Mouse (Mus musculus): ENCODE data around the gene Ahnak2. TPM values are rescaled to one million over a fixed set of nuclear protein-coding genes. Genes with fewer than 3 reads are reported as not detected.

The Ahnak2 gene
- polyA plus RNA-seq, 1 experiment from 2014 or later = 0.13 TPM

DNA sequence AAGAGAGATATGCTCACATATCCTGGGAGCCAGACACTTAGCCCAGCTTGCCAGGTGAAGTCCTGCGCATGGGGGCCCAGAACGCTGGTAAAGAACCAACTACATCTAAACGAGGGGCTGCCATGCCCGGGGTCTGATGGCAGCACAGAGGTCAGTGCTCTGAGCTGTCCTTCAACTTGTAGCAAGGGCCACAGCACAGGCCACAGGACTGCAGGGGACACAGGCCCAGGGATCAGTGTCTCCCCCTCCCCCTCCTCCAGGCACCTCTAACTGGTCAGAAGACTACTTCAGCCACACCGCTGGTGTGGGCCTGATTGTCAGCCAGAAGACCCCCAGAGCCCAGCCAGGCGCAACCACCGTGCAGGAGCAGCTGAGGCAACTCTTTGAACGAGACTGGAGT, 34.3 kb downstream of the Ahnak2 start:
- no peak overlapping the region for H3K9ac ChIP-seq (replicated peaks; ENCODE audit: low read length)
- H3K9me3 ChIP-seq (replicated peaks; ENCODE audit: control insufficient read depth, low read length) = no peaks in the 10 kb centered on the region
- no peak for DNase-seq (ENCODE audit: low spot score)
- no peaks in the 10 kb centered on the region for H3K27me3 ChIP-seq (ENCODE audit: control insufficient read depth, insufficient read depth, low read length)
- 85% methylated on average over 8 of the region's 8 CpGs for WGBS
- no peak overlapping the region for H3K4me3 ChIP-seq (ENCODE audit: low read depth, low read length)
- no peak overlapping the region for H3K27ac ChIP-seq (replicated peaks; ENCODE audit: low read depth, low read length)
- no peaks in the 10 kb centered on the region for H3K4me1 ChIP-seq (ENCODE audit: control insufficient read depth, insufficient read depth, low read length)
- no peaks in the 10 kb centered on the region for H3K36me3 ChIP-seq (replicated peaks; ENCODE audit: control insufficient read depth, insufficient read depth, low read depth, low read length)
- ATAC-seq (replicated peaks; ENCODE audit: insufficient number of reproducible peaks, low FRiP score, low TSS enrichment, low read depth) = no peak
- no peak overlapping the region for H3K4me2 ChIP-seq (ENCODE audit: low read depth, low read length)

DNA sequence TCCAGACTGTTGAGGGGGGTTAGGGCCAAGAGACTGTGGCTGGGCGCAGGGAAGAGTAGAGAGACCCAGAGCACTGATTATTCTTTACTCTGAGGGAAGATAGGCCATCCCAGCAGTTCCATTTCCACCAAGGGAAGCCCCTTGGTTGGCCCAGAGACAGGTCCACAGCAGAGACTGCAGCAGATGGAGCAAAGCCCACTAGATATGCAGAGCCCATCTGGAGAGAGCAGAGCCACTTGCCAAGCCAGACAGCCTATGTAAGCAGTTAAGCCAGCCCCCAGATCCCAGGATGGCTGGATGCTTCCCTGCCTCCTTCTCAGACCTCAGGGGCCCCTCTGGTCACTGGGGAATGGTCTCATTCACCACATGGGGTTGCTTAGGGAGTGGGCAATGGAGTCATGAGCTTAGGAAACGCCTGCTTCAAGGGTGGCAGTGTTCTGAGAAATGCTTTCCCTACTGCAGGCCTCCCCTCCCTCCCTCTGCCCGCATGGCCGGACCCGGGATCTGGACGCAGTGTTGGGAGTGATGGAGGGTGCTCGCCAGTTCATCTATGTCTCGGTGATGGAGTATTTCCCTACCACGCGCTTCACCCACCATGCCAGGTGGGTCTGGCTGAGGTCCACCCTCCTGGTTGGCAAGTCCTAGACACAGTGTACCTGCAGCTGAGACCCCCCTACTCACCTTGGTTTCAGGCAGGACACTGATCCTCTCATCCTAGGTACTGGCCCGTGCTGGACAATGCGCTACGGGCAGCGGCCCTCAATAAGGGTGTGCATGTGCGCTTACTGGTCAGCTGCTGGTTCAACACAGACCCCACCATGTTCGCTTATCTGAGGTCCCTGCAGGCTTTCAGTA, 35.2 kb downstream of the Ahnak2 start:
- 94% methylated on average over 16 of the region's 16 CpGs for WGBS
- H3K9ac ChIP-seq (replicated peaks; ENCODE audit: low read length) = no peak overlapping the region
- no peak overlapping the region for H3K4me2 ChIP-seq (ENCODE audit: low read depth, low read length)
- DNase-seq (ENCODE audit: low spot score) = no peak
- no peaks in the 10 kb centered on the region for H3K27me3 ChIP-seq (ENCODE audit: control insufficient read depth, insufficient read depth, low read length)
- H3K27ac ChIP-seq (replicated peaks; ENCODE audit: low read depth, low read length) = no peak overlapping the region
- H3K9me3 ChIP-seq (replicated peaks; ENCODE audit: control insufficient read depth, low read length) = no peaks in the 10 kb centered on the region
- H3K36me3 ChIP-seq (replicated peaks; ENCODE audit: control insufficient read depth, insufficient read depth, low read depth, low read length) = no peaks in the 10 kb centered on the region
- H3K4me1 ChIP-seq (ENCODE audit: control insufficient read depth, insufficient read depth, low read length) = no peaks in the 10 kb centered on the region
- ATAC-seq (replicated peaks; ENCODE audit: insufficient number of reproducible peaks, low FRiP score, low TSS enrichment, low read depth) = no peak
- no peak overlapping the region for H3K4me3 ChIP-seq (ENCODE audit: low read depth, low read length)

DNA sequence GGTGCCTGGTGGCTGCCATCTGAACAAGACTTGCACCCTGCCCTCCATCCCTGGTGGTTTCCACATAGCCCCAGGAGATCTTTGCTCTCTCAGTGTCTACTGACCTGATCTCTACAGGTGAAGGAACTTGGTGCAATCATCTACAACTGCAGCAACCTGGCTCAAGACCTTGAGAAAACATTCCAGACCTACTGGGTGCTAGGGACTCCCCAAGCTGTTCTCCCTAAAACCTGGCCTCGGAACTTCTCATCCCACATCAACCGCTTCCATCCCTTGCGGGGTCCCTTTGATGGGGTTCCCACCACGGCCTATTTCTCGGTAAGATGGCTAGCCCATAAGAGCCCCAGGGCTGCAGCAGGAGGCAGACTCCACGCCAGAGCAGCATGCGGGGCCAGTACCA, 35.9 kb downstream of the Ahnak2 start:
- Histone ChIP-seq H3K4me2 (ENCODE audit: low read depth, low read length) (no peak overlapping the region), H3K4me1 (ENCODE audit: control insufficient read depth, insufficient read depth, low read length) (no peaks in the 10 kb centered on the region), H3K36me3 (replicated peaks; ENCODE audit: control insufficient read depth, insufficient read depth, low read depth, low read length) (no peaks in the 10 kb centered on the region), H3K4me3 (ENCODE audit: low read depth, low read length) (no peak overlapping the region), H3K9ac (replicated peaks; ENCODE audit: low read length) (no peak overlapping the region), H3K9me3 (replicated peaks; ENCODE audit: control insufficient read depth, low read length) (no peaks in the 10 kb centered on the region), H3K27me3 (ENCODE audit: control insufficient read depth, insufficient read depth, low read length) (no peaks in the 10 kb centered on the region), H3K27ac (replicated peaks; ENCODE audit: low read depth, low read length) (no peak overlapping the region)
- 88% methylated on average over 7 of the region's 7 CpGs for WGBS
- DNase-seq (ENCODE audit: low spot score) = no peak
- no peak for ATAC-seq (replicated peaks; ENCODE audit: insufficient number of reproducible peaks, low FRiP score, low TSS enrichment, low read depth)

DNA sequence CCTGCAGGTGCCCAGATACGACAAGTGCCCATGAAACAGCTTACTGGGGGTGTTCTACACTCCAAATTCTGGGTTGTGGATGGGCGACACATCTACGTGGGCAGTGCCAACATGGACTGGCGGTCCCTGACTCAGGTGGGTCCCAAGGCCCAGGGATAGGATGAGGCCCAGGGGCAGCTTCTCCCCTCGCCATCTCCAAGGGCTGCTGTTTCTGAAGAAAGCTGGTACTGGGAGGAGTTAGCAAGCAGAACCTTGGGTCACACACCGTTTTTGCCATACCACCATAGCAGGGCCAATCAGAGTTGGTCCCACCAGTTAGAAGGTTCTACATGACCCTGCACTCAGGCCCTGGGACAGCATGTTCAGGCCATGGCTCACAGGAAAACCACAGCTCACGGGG, 37.5 kb downstream of the Ahnak2 start:
- 86% methylated on average over 7 of the region's 7 CpGs for WGBS
- ATAC-seq (replicated peaks; ENCODE audit: insufficient number of reproducible peaks, low FRiP score, low TSS enrichment, low read depth) (no peak), DNase-seq (ENCODE audit: low spot score) (no peak)

DNA sequence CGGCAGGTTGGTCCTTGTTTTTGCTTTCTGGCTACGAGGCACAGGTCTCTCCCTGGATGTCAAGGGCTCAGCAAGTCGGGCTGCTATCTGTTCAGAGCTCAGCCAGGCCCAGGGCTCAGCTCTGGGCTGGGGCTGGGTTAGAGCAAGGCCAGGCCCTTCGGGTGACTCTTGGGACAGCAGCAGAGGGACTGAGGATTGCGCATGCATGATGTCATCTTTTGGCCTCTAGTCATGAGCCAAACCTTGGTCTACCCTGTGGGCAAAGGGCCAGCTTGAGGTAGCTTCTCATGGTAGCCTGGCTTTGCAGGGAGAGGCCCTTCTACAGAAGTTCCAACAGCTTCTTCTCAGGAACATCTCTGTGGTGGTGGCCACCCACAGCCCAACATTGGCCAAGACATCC, 38.3 kb downstream of the Ahnak2 start:
- DNase-seq (ENCODE audit: low spot score) = no peak
- H3K4me1 ChIP-seq (ENCODE audit: control insufficient read depth, insufficient read depth, low read length) = no peaks in the 10 kb centered on the region
- no peak overlapping the region for H3K4me2 ChIP-seq (ENCODE audit: low read depth, low read length)
- no peak overlapping the region for H3K27ac ChIP-seq (replicated peaks; ENCODE audit: low read depth, low read length)
- no peaks in the 10 kb centered on the region for H3K27me3 ChIP-seq (ENCODE audit: control insufficient read depth, insufficient read depth, low read length)
- no peaks in the 10 kb centered on the region for H3K9me3 ChIP-seq (replicated peaks; ENCODE audit: control insufficient read depth, low read length)
- H3K36me3 ChIP-seq (replicated peaks; ENCODE audit: control insufficient read depth, insufficient read depth, low read depth, low read length) = no peaks in the 10 kb centered on the region
- no peak for ATAC-seq (replicated peaks; ENCODE audit: insufficient number of reproducible peaks, low FRiP score, low TSS enrichment, low read depth)
- WGBS = 88% methylated on average over 5 of the region's 5 CpGs
- H3K4me3 ChIP-seq (ENCODE audit: low read depth, low read length) = no peak overlapping the region
- H3K9ac ChIP-seq (replicated peaks; ENCODE audit: low read length) = no peak overlapping the region

More for the DNA sequence above, 37.5 kb downstream of the Ahnak2 start:
- Histone ChIP-seq H3K9ac (replicated peaks; ENCODE audit: low read length) (no peak overlapping the region), H3K36me3 (replicated peaks; ENCODE audit: control insufficient read depth, insufficient read depth, low read depth, low read length) (no peaks in the 10 kb centered on the region), H3K4me1 (ENCODE audit: control insufficient read depth, insufficient read depth, low read length) (no peaks in the 10 kb centered on the region), H3K27ac (replicated peaks; ENCODE audit: low read depth, low read length) (no peak overlapping the region), H3K4me2 (ENCODE audit: low read depth, low read length) (no peak overlapping the region), H3K27me3 (ENCODE audit: control insufficient read depth, insufficient read depth, low read length) (no peaks in the 10 kb centered on the region), H3K4me3 (ENCODE audit: low read depth, low read length) (no peak overlapping the region), H3K9me3 (replicated peaks; ENCODE audit: control insufficient read depth, low read length) (no peaks in the 10 kb centered on the region)

DNA sequence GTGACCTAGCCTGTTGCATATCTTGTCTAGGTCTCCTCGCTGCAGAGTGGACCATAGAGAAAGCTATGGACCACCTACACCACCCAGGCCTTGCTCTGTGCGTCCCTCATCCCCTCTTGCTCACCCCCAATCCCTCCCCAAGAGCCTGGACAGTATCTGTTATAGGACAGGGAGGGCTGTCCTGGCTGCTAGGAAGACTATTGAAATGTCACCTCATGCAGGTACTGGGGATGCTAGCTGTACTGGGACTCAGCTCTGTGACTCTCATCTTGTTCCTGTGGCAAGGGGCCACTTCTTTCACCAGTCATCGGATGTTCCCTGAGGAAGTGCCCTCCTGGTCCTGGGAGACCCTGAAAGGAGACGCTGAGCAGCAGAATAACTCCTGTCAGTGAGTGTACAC, 39.3 kb downstream of the Ahnak2 start:
- no peaks in the 10 kb centered on the region for H3K27me3 ChIP-seq (ENCODE audit: control insufficient read depth, insufficient read depth, low read length)
- DNase-seq (ENCODE audit: low spot score) (no peak), ATAC-seq (replicated peaks; ENCODE audit: insufficient number of reproducible peaks, low FRiP score, low TSS enrichment, low read depth) (no peak)
- no peak overlapping the region for H3K4me3 ChIP-seq (ENCODE audit: low read depth, low read length)
- H3K9ac ChIP-seq (replicated peaks; ENCODE audit: low read length) = no peak overlapping the region
- H3K4me1 ChIP-seq (ENCODE audit: control insufficient read depth, insufficient read depth, low read length) = no peaks in the 10 kb centered on the region
- no peaks in the 10 kb centered on the region for H3K36me3 ChIP-seq (replicated peaks; ENCODE audit: control insufficient read depth, insufficient read depth, low read depth, low read length)
- H3K9me3 ChIP-seq (replicated peaks; ENCODE audit: control insufficient read depth, low read length) = no peaks in the 10 kb centered on the region
- H3K4me2 ChIP-seq (ENCODE audit: low read depth, low read length) = no peak overlapping the region
- no peak overlapping the region for H3K27ac ChIP-seq (replicated peaks; ENCODE audit: low read depth, low read length)
- WGBS = 76% methylated on average over 4 of the region's 4 CpGs

DNA sequence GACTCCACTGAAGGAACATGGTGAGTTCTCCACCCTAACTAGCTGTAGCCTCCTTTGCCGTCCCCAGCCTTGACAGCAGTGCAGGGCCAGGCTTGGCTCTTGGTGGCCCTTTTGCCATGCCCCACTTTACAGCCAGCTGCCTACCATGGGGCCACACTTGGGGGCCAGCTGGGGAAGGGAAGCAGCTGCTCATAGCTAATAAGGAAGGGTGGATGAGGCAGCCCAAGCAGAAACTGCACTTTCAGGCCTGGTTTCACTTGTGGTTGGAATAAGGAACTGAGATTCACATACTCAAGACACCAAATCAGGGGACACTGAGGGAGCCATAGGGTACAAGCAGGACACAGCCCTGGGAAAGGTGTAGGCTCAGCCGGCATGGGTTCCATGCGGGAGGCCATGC, 40.4 kb downstream of the Ahnak2 start:
- H3K9me3 ChIP-seq (replicated peaks; ENCODE audit: control insufficient read depth, low read length) = no peaks in the 10 kb centered on the region
- WGBS = 91% methylated on average over 3 of the region's 3 CpGs
- H3K4me3 ChIP-seq (ENCODE audit: low read depth, low read length) = no peak overlapping the region
- no peak overlapping the region for H3K9ac ChIP-seq (replicated peaks; ENCODE audit: low read length)
- no peak for DNase-seq (ENCODE audit: low spot score)
- H3K27me3 ChIP-seq (ENCODE audit: control insufficient read depth, insufficient read depth, low read length) = no peaks in the 10 kb centered on the region
- no peak for ATAC-seq (replicated peaks; ENCODE audit: insufficient number of reproducible peaks, low FRiP score, low TSS enrichment, low read depth)
- H3K36me3 ChIP-seq (replicated peaks; ENCODE audit: control insufficient read depth, insufficient read depth, low read depth, low read length) = no peaks in the 10 kb centered on the region
- H3K27ac ChIP-seq (replicated peaks; ENCODE audit: low read depth, low read length) = no peak overlapping the region
- H3K4me1 ChIP-seq (ENCODE audit: control insufficient read depth, insufficient read depth, low read length) = no peaks in the 10 kb centered on the region
- H3K4me2 ChIP-seq (ENCODE audit: low read depth, low read length) = no peak overlapping the region

DNA sequence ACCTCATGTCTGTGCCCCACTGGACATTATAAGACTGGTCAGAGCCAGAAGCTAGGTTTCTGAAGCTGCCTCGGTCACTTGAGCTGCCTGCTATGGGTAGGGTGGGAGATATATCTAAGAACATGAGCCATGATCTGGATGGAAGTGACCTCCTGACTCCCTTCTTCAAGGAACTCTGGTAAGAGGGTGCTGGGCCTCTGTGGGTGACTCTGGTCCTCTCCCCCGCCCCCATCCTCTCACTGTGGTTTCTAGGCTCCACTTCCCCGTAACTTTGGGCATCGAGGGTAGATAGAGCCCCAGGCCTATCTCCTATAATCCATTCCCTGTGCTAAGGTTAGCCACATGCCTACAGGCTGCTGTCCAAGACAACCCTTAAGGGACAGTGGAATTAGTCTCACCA, 41.0 kb downstream of the Ahnak2 start:
- Histone ChIP-seq H3K36me3 (replicated peaks; ENCODE audit: control insufficient read depth, insufficient read depth, low read depth, low read length) (no peaks in the 10 kb centered on the region), H3K27me3 (ENCODE audit: control insufficient read depth, insufficient read depth, low read length) (no peaks in the 10 kb centered on the region), H3K9ac (replicated peaks; ENCODE audit: low read length) (no peak overlapping the region), H3K27ac (replicated peaks; ENCODE audit: low read depth, low read length) (no peak overlapping the region), H3K4me2 (ENCODE audit: low read depth, low read length) (no peak overlapping the region), H3K9me3 (replicated peaks; ENCODE audit: control insufficient read depth, low read length) (no peaks in the 10 kb centered on the region), H3K4me3 (ENCODE audit: low read depth, low read length) (no peak overlapping the region), H3K4me1 (ENCODE audit: control insufficient read depth, insufficient read depth, low read length) (no peaks in the 10 kb centered on the region)
- ATAC-seq (replicated peaks; ENCODE audit: insufficient number of reproducible peaks, low FRiP score, low TSS enrichment, low read depth) (no peak), DNase-seq (ENCODE audit: low spot score) (no peak)
- WGBS = 88% methylated on average over 4 of the region's 4 CpGs

All from embryonic facial prominence, embryonic 11.5 days (tissue).